Mouse (Mus musculus) liver, adult 2 months (tissue): Measurements from ENCODE around the gene Cc2d1b. TPM values are rescaled to one million over a fixed set of nuclear protein-coding genes. Genes with fewer than 3 reads are reported as not detected.

Source experiments
- DNase-seq: peaks from one replicate; pipeline ENCODE4 v3.0.0-alpha.2; 2011; ENCODE audit warnings: low read depth, low spot score; ENCODE audit errors: extremely low read depth
- H3K27ac ChIP-seq: fragments of 200-500 bp; replicated peaks from 2 replicates; pipeline ENCODE4 v1.5.1; 2012; ENCODE audit warnings: low read depth, mild to moderate bottlenecking, control low read depth, inconsistent platforms, low read length; ENCODE audit not compliant: insufficient read depth
- H3K27me3 ChIP-seq: fragments of 200-500 bp; 2 replicates; pipeline ENCODE4 v1.6.1; 2012; ENCODE audit warnings: mild to moderate bottlenecking, moderate library complexity, low read length, inconsistent platforms; ENCODE audit not compliant: control insufficient read depth, insufficient read depth
- H3K36me3 ChIP-seq: fragments of 200-500 bp; 2 replicates; pipeline ENCODE4 v1.6.1; 2012; ENCODE audit warnings: low read length, inconsistent platforms; ENCODE audit not compliant: control insufficient read depth, insufficient read depth
- H3K4me1 ChIP-seq: fragments of 200-500 bp; 2 replicates; pipeline ENCODE4 v1.6.1; 2011; ENCODE audit warnings: low read length; ENCODE audit not compliant: control insufficient read depth, insufficient read depth
- H3K4me3 ChIP-seq: fragments of 200-500 bp; 2 replicates; pipeline ENCODE4 v1.5.1; 2011; ENCODE audit warnings: low read depth, mild to moderate bottlenecking, control low read depth, low read length, moderate library complexity; ENCODE audit not compliant: insufficient read depth
- H3K79me2 ChIP-seq: fragments of 200-500 bp; 2 replicates; pipeline ENCODE4 v1.6.1; 2012; ENCODE audit warnings: inconsistent platforms, mild to moderate bottlenecking, low read length, moderate library complexity; ENCODE audit not compliant: control insufficient read depth, insufficient read depth
- H3K9ac ChIP-seq: fragments of 200-500 bp; 2 replicates; pipeline ENCODE4 v1.6.1; 2012; ENCODE audit warnings: low read depth, mild to moderate bottlenecking, control low read depth, inconsistent platforms, low read length
- CTCF ChIP-seq: fragments of 200-500 bp; IDR thresholded peaks from 2 replicates; pipeline ENCODE4 v1.5.1; 2011; ENCODE audit warnings: low read depth, low read length, control low read depth
- POLR2A ChIP-seq: fragments of 200-500 bp; IDR thresholded peaks from 2 replicates; pipeline ENCODE4 v1.6.1; 2011; ENCODE audit warnings: low read length, control low read depth; ENCODE audit not compliant: insufficient read depth; ENCODE audit errors: extremely low read depth
- WGBS: fragments of 180-500 bp; shearing (Covaris S2); methylation state at CpG from one replicate; pipeline ENCODE4 v1.1.7; 2018; 5-methylcytosine and 5-hydroxymethylcytosine counted together
- polyA plus RNA-seq: library from polyadenylated mRNA; depleted of rRNA; stranded (reverse); fragments of >200 nt; gene quantifications from 2 replicates; pipeline ENCODE4 v1.2.3, GENCODE M21; 2012; rRNA removed
- total RNA-seq: library from RNA; depleted of rRNA; stranded (reverse); fragments of >200 nt; gene quantifications from 2 replicates; pipeline ENCODE4 v1.2.3, GENCODE M21; 2014; rRNA removed

The Cc2d1b gene
- total and polyA plus RNA-seq, 2 experiments = 7.1 to 9.5 TPM

DNA sequence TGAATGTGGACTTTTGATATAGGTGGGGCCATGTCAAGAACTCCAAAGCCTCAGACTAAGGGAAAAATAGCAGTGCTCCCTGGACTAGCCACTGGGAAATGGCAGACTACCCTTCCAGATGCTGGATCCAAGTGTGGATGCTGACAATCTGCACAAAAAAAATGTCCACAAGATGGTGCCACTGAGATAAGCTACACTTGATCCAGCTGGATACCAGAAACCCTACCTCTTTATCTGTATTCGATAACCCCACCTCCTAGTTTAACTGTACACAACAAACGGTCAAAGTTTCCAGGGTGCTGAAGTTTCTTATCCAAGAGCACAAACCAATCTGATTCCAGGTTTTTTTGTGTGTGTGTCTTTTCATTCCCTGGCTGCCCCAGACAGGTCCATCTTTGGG, 44.7 kb downstream of the Cc2d1b start:
- H3K27me3 ChIP-seq = no peaks in the 10 kb centered on the region
- 12% methylated on average over 2 of the region's 2 CpGs for WGBS
- no peak overlapping the region for H3K9ac ChIP-seq
- TF ChIP-seq CTCF = peak; percentile 44
- no peak for TF ChIP-seq POLR2A
- no peak overlapping the region for H3K4me3 ChIP-seq
- peaks cover 7% of the 10 kb centered on the region for H3K36me3 ChIP-seq
- peak; percentile 87 for DNase-seq
- no peak overlapping the region for H3K27ac ChIP-seq
- H3K4me1 ChIP-seq = no peaks in the 10 kb centered on the region
- no peaks in the 10 kb centered on the region for H3K79me2 ChIP-seq

Other genes starting within 250 kb of the Cc2d1b start
- gene Shisal2a, start 236.6 kb upstream of the Cc2d1b start, total RNA-seq = not detected in 2 replicates
- not detected in 2 replicates for gene Shisal2a, start 236.6 kb upstream of the Cc2d1b start, polyA plus RNA-seq
- 3.5 and 3.7 TPM in 2 replicates for gene Gpx7, start 213.0 kb upstream of the Cc2d1b start, total RNA-seq
- gene Gpx7, start 213.0 kb upstream of the Cc2d1b start, polyA plus RNA-seq = 2.0 and 3.2 TPM in 2 replicates
- gene Tut4, start 160.5 kb upstream of the Cc2d1b start, total RNA-seq = 30.3 and 34.6 TPM in 2 replicates
- gene Tut4, start 160.5 kb upstream of the Cc2d1b start, polyA plus RNA-seq = 17.8 and 23.6 TPM in 2 replicates
- gene Prpf38a, start 40.6 kb upstream of the Cc2d1b start, total RNA-seq = 9.1 and 13.3 TPM in 2 replicates
- gene Prpf38a, start 40.6 kb upstream of the Cc2d1b start, polyA plus RNA-seq = 1.6 and 2.2 TPM in 2 replicates
- gene Orc1, start 40.5 kb upstream of the Cc2d1b start, total RNA-seq = under 0.01 and 0.13 TPM in 2 replicates
- not detected in 2 replicates for gene Orc1, start 40.5 kb upstream of the Cc2d1b start, polyA plus RNA-seq
- gene 3110021N24Rik, start 99.7 kb downstream of the Cc2d1b start, total RNA-seq = 0.40 and 0.46 TPM in 2 replicates
- not detected in 2 replicates for gene 3110021N24Rik, start 99.7 kb downstream of the Cc2d1b start, polyA plus RNA-seq
- gene Zfyve9, start 160.9 kb downstream of the Cc2d1b start, total RNA-seq = 15.0 and 15.4 TPM in 2 replicates
- gene Zfyve9, start 160.9 kb downstream of the Cc2d1b start, polyA plus RNA-seq = 2.1 and 2.2 TPM in 2 replicates
- gene Btf3l4, start 213.7 kb downstream of the Cc2d1b start, total RNA-seq = 27.3 and 29.9 TPM in 2 replicates
- gene Btf3l4, start 213.7 kb downstream of the Cc2d1b start, polyA plus RNA-seq = 7.0 and 8.1 TPM in 2 replicates
- 38.1 and 41.4 TPM in 2 replicates for gene Txndc12, start 214.7 kb downstream of the Cc2d1b start, total RNA-seq
- gene Txndc12, start 214.7 kb downstream of the Cc2d1b start, polyA plus RNA-seq = 15.3 and 19.4 TPM in 2 replicates
- gene Kti12, start 227.8 kb downstream of the Cc2d1b start, total RNA-seq = 8.1 and 11.1 TPM in 2 replicates
- 26.6 and 32.0 TPM in 2 replicates for gene Kti12, start 227.8 kb downstream of the Cc2d1b start, polyA plus RNA-seq
- 0.07 and 0.09 TPM in 2 replicates for gene A730015C16Rik, start 228.7 kb downstream of the Cc2d1b start, total RNA-seq
- gene A730015C16Rik, start 228.7 kb downstream of the Cc2d1b start, polyA plus RNA-seq = 0.09 and 0.37 TPM in 2 replicates